Mouse (Mus musculus) stomach, embryonic 14.5 days (tissue): Measurements from ENCODE around the gene D930020B18Rik. TPM values are rescaled to one million over a fixed set of nuclear protein-coding genes. Genes with fewer than 3 reads are reported as not detected.

Experiments
- ATAC-seq: fragments of 200-750 bp; cut with Nextera tagmentation; 2 replicates; pipeline ENCODE4 v1.8.0; 2017; ENCODE audit warnings: low read depth, moderate TSS enrichment; ENCODE audit not compliant: insufficient number of reproducible peaks, insufficient read depth, low FRiP score
- H3K27ac ChIP-seq: fragments of 300-500 bp; sonication (generic); 2 replicates; pipeline ENCODE4 v1.5.1; 2014; ENCODE audit warnings: mild to moderate bottlenecking, low read length, moderate library complexity, mixed read lengths
- H3K27me3 ChIP-seq: fragments of 300-500 bp; sonication (generic); 2 replicates; pipeline ENCODE4 v1.6.1; 2014; ENCODE audit warnings: low read length, control low read depth, mixed read lengths; ENCODE audit not compliant: control insufficient read depth, insufficient read depth
- H3K36me3 ChIP-seq: fragments of 300-500 bp; sonication (generic); 2 replicates; pipeline ENCODE4 v1.6.1; 2014; ENCODE audit warnings: mild to moderate bottlenecking, control low read depth, low read length, moderate library complexity, mixed read lengths; ENCODE audit not compliant: control insufficient read depth, insufficient read depth
- H3K4me1 ChIP-seq: fragments of 300-500 bp; sonication (generic); 2 replicates; pipeline ENCODE4 v1.6.1; 2014; ENCODE audit warnings: low read length, control low read depth, mixed read lengths; ENCODE audit not compliant: control insufficient read depth, insufficient read depth
- H3K4me2 ChIP-seq: fragments of 300-500 bp; sonication (generic); replicated peaks from 2 replicates; pipeline ENCODE4 v1.6.1; 2014; ENCODE audit warnings: low read depth, low read length, control low read depth
- H3K4me3 ChIP-seq: fragments of 300-500 bp; sonication (generic); 2 replicates; pipeline ENCODE4 v1.5.1; 2014; ENCODE audit warnings: low read depth, low read length, control low read depth
- H3K9ac ChIP-seq: fragments of 300-500 bp; sonication (generic); replicated peaks from 2 replicates; pipeline ENCODE4 v1.6.1; 2014; ENCODE audit warnings: low read depth, mild to moderate bottlenecking, control low read depth, low read length, moderate library complexity, mixed read lengths
- H3K9me3 ChIP-seq: fragments of 300-500 bp; sonication (generic); 2 replicates; pipeline ENCODE4 v1.6.1; 2016; ENCODE audit warnings: low read depth, low read length, control low read depth; ENCODE audit not compliant: control insufficient read depth
- WGBS: fragments of 180-500 bp; shearing (Covaris S2); extraction: QIAGEN DNeasy Blood & Tissue Kit; methylation state at CpG from one replicate; pipeline ENCODE4 v1.1.7; 2014; 5-methylcytosine and 5-hydroxymethylcytosine counted together
- microRNA-seq: library from miRNA; unstranded; fragments of <30 nt; microRNA quantifications from one replicate; pipeline ENCODE4, GENCODE M21; 2016
- polyA plus RNA-seq: library from polyadenylated mRNA; unstranded; fragments of >200 nt; fragmentation: Nextera tagmentation; extraction: Ambion mirVana; gene quantifications from 2 replicates; pipeline ENCODE4 v1.2.1, GENCODE M21; 2014

Gene D930020B18Rik
- polyA plus RNA-seq, 1 experiment from 2014 or later: 2.2 TPM

DNA sequence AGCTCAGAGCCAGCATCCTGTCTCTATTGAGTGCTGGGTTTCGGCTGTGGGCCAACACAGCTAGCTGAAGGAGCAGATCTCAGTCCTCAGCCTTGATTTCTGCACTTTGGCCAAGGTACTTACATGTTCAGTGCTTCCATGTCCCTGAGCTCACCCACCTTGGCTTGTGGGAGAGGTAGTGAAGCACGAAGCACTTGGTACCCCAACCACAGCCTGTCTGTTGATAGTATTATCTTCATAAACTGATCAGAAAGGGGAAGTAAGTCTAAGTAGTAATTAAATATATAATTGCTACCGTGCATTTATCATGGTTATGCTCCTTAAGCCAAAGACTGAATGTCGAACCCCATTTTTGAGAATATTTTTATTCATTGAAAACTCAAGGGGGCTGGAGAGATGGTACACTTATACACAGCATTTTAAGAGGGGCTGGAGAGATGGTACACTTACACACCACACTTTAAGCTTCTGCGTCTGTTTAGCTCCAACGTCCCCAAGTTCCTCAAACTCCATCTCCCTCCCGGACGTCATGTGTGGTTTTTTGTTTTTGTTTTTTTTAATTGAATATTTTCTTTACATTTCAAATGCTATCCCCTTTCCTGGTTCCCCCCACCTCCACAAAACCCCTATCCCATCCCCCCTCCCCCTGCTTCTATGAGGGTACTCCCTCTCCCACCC lies 89.8 kb downstream of the D930020B18Rik start:
- no peak for ATAC-seq
- Histone ChIP-seq H3K4me3 (no peak overlapping the region), H3K27ac (no peak overlapping the region), H3K4me1 (no peaks in the 10 kb centered on the region), H3K9ac (no peak overlapping the region), H3K4me2 (no peak overlapping the region), H3K36me3 (no peaks in the 10 kb centered on the region), H3K9me3 (no peaks in the 10 kb centered on the region), H3K27me3 (no peaks in the 10 kb centered on the region)
- 91% methylated on average over 8 of the region's 8 CpGs for WGBS

DNA sequence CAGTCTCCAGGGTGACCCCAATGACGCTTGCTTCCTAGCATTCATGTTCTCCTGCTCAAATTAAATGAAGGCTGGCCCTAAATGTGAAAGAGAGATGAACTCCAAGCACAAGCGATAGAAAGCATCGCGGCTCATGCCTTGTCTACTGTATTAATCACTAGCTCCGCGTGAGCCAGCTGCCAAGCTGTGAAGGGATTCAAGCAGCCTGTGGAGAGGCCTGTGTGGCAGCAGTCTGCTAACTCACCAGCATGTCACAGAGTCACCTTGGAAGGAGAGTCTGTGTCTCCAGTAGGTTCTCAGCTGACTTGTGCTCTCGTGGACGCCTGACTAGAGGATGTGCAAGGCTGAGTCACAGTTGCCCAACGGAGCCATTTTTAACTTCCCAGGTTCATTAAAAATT lies 91.2 kb downstream of the D930020B18Rik start:
- Histone ChIP-seq H3K4me3 (no peak overlapping the region), H3K27ac (no peak overlapping the region), H3K27me3 (no peaks in the 10 kb centered on the region), H3K9me3 (no peaks in the 10 kb centered on the region), H3K36me3 (no peaks in the 10 kb centered on the region), H3K4me1 (no peaks in the 10 kb centered on the region), H3K4me2 (no peak overlapping the region), H3K9ac (no peak overlapping the region)
- WGBS: 85% methylated on average over 9 of the region's 9 CpGs
- ATAC-seq: no peak

DNA sequence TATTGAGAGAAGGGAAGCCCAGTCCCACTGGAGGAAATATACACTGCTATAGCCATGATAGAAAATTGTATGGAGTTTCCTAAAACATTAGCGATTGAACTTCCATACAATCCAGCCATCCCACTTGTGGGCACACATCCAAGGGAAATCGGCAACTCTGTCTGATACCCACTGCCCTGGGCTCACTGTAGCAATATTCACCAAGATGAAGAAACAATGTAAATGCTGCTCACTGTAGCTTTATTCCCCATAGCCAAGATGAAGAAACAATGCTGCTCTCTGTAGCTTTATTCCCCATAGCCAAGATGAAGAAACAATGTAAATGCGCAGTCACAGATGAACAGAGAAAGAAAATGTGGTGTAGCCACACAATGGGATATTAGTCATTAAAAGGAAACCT lies 95.9 kb downstream of the D930020B18Rik start:
- H3K4me2 ChIP-seq: no peak overlapping the region
- peaks cover 7% of the 10 kb centered on the region; the same call in 1 of the 2 replicates for H3K4me1 ChIP-seq
- WGBS: 86% methylated on average over 3 of the region's 3 CpGs
- no peak overlapping the region for H3K9ac ChIP-seq
- H3K36me3 ChIP-seq: no peaks in the 10 kb centered on the region
- H3K4me3 ChIP-seq: no peak overlapping the region
- H3K27me3 ChIP-seq: no peaks in the 10 kb centered on the region
- ATAC-seq: no peak
- no peaks in the 10 kb centered on the region for H3K9me3 ChIP-seq
- H3K27ac ChIP-seq: no peak overlapping the region

DNA sequence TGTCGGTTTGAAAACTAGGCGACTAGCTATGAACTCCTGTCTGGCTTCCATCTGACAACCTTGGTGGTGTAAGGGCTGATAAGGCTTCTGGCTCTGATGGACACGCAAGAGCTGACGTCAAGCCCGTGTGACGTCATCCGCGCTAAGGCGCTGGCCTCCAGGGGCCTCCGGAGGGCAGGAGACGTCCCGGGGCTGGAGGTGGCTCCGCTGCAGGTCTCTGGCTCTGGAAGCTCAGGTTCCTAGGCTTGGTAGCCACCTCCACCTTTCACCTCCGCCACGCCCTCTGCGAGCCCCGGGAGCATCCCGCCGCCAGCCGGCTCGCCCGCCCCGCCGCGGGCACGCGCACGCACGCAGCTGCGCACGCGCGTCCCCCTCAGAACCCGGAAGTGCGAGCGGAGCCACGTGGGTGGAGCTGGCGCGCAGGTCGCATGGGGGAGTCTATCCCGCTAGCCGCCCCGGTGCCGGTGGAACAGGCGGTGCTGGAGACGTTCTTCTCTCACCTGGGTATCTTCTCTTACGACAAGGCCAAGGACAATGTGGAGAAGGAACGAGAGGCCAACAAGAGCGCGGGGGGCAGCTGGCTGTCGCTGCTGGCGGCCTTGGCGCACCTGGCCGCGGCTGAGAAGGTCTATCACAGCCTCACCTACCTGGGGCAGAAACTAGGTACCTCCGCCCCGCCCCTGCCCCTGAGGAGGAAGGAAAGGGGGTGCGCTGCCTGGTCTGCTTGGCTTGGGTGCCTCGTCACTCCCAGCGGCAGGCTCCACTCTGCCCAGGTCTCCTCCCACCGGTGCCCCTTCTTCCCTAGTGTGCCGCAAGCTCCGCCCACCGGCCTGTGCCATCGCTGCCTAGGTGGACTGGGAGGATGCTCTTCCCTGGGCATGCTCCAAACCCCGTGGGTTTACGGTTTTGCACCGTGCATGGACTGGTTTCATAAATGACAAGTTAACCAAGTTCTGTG lies 98.4 kb downstream of the D930020B18Rik start, which contains the start of gene BC048403:
Gene BC048403 (plus strand): TSS at position 390 of the 958 bp plus-strand sequence.
- under 1% methylated on average over 63 of the region's 68 CpGs for WGBS
- H3K27ac ChIP-seq: 0 out of 2 replicates have a peak within 1 kb of the TSS, but pooled peaks have one; percentile 27

DNA sequence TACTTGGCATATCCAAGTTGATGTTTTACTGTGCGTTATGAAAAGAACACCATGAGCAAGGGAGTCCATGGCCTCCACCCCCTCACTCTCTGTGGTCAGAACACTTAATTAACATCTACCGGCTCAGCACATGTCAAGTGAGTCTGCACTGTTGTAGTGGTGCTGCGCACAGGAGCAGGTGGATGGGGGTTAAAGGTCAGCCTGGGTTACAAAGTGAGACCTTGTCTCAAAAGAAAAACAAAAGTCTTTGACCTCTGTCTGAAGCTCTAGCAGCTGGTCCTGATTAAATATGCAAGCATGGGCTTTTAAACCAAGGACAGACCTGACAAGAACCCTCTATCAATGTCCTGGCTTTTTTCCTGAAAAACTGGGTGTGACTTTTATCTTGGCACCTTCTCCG lies 100.9 kb downstream of the D930020B18Rik start:
- no peak for ATAC-seq
- no peak overlapping the region for H3K27ac ChIP-seq
- WGBS: 38% methylated on average over 4 of the region's 4 CpGs

More for the DNA sequence above, 98.4 kb downstream of the D930020B18Rik start, which contains the start of gene BC048403:
- H3K9me3 ChIP-seq: no peaks in the 10 kb centered on the region
- peaks cover 7% of the 10 kb centered on the region; the same call in 1 of the 2 replicates for H3K4me1 ChIP-seq
- peak within 1 kb of the TSS; percentile 94 for H3K4me2 ChIP-seq
- peak within 1 kb of the TSS; percentile 87 for H3K4me3 ChIP-seq
- H3K36me3 ChIP-seq: no peaks in the 10 kb centered on the region
- H3K27me3 ChIP-seq: no peaks in the 10 kb centered on the region
- ATAC-seq: peak; percentile 89
- H3K9ac ChIP-seq: peak within 1 kb of the TSS; percentile 52; the same call in 1 of the 2 replicates

More for the DNA sequence above, 100.9 kb downstream of the D930020B18Rik start:
- no peak overlapping the region for H3K4me2 ChIP-seq
- no peaks in the 10 kb centered on the region for H3K9me3 ChIP-seq
- no peaks in the 10 kb centered on the region for H3K27me3 ChIP-seq
- peaks cover 6% of the 10 kb centered on the region for H3K36me3 ChIP-seq
- H3K4me3 ChIP-seq: no peak overlapping the region
- H3K9ac ChIP-seq: no peak overlapping the region
- peaks cover 7% of the 10 kb centered on the region; the same call in 1 of the 2 replicates for H3K4me1 ChIP-seq

Small RNA genes within 50 kb of the gene (microRNA-seq; reads per million reads assigned to microRNA genes)
- not detected for gene Gm24330

Other genes with a start within 250 kb of the D930020B18Rik start
- 19.4 and 20.7 TPM in 2 replicates for gene Rassf3, start 165.2 kb upstream of the D930020B18Rik start, polyA plus RNA-seq
- gene Tbk1, start 54.8 kb upstream of the D930020B18Rik start, polyA plus RNA-seq: 38.6 and 45.7 TPM in 2 replicates
- 59.9 and 60.2 TPM in 2 replicates for gene Xpot, start 15.3 kb upstream of the D930020B18Rik start, polyA plus RNA-seq
- gene BC048403, start 98.3 kb downstream of the D930020B18Rik start, polyA plus RNA-seq: 3.9 and 5.2 TPM in 2 replicates